Mouse (Mus musculus): ENCODE measurements around the gene Abi1.
A peak's percentile ranks its signal among the peaks of the same experiment; 100 is the strongest.
"Not testable (repeated sequence)": the region's sequence is repeated elsewhere in the genome, so short reads cannot be mapped to it uniquely, and the experiment has no call there.

Gene Abi1

DNA sequence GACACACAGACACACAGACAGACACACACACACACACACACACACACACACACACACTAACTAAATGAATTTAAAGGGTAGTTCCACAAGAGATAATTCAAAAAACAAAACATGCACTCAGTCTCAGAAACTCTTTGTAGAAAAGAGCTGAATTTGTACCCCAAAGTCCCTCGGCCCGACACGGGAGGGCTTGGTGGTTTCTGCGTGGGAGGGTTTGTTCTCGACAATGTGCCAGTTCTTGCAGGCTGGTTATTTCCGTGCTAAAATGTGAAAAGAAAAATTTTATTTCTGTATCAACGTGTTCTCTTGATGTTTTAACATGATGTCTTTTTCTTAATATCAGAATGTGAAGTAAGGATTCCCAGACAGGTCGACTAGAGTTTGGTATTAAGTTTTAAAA is 77.8 kb downstream of the Abi1 start:
- ATAC-seq (ENCODE audit: low TSS enrichment), result peak; percentile 67; the same call in 1 of the 2 replicates

DNA sequence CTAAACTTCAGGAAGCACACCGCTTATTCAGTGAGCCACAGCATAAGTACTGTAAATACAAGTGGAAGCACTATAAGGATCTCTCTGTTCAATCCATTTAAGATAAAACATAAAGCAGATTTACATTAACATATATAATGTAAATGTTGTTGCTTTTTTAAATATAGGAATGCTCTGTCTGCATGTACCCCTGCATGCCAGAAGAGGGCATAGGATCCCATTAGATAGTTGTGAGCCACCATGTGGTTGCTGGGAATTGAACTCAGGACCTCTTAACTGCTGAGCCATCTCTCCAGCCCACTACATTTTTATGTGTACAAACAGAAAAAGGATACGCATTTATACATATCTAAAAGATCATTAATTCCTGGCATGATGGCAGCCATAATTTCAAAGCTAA is 78.4 kb downstream of the Abi1 start:
- no peak for ATAC-seq (ENCODE audit: low TSS enrichment)

DNA sequence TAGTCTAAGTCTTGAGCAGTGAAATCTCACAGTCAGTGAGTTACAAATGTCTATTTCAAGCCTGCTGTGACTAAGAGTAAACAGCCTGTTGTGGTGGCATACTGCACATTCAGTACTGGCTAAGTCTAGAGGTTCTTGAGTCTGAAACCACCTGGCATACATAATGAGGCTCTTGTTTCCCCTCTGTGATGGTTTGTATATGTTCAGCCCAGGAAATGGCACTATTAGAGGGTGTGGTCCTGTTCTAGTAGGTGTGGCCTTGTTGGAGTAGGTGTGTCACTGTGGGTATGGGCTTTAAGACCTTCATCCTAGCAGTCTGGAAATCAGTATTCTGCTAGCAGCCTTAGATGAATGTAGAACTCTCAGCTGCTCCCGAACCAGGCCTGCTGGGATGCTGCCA is 82.6 kb downstream of the Abi1 start:
- 0 out of 2 replicates have a peak, but pooled peaks have one; percentile 29 for ATAC-seq (ENCODE audit: low TSS enrichment)

DNA sequence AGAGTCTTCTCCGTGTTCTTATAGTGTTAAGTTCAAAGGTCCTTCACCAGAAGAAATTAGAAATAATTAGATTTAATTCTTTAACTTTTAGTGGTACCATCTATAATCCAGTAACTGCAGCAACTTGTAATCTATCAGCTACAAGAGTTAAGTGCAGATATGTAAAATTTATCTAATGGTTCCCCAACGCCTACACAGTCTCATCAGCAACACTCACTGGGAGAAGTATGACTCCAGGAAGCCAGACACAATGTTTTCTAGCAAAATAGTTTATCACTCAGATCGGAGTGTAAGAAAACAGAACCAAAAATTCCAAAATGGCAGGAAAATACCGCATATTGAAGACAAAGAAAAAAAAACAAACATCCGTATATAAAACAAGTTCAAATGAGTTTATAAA is 84.1 kb downstream of the Abi1 start:
- ATAC-seq (ENCODE audit: low TSS enrichment), result no peak

DNA sequence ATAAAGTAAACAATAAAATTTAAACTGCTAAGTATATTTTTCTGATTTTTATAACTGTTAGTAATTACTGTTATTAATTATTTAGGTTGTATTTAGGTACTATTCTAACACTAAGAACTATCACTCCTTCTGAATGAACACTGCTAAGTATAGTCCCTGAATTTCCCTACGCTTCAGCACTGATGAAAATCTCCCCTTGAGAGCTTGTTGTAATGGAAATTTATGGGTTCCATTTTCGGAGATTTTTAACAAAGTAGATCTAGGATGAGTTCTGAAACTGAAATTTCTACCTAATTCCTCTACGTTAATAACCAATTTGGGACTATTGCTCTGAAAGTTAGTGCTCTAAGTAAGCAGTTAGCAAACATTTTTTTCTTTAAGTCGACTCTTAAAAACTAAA is 85.8 kb downstream of the Abi1 start:
- ATAC-seq (ENCODE audit: low TSS enrichment), result no peak

DNA sequence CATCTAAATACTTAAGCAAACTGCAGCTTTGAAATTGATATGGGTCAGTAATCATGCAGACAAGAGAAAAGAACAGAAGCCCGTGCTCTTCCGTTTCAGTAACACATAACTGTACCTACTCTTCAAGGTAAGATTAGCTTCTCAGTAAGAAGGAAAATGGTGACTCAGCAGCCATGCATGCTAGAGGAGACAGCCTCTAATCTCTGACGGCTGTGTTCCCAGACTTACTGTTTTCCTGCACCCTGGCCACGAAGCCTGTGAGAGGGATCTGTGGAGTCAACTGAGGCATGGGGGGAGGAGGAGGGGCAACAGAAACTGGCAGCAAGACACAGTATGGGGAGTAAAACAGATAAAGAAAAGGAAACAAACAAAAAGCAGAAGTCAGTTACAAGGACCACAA is 90.1 kb downstream of the Abi1 start:
- ATAC-seq (ENCODE audit: low TSS enrichment), result no peak

DNA sequence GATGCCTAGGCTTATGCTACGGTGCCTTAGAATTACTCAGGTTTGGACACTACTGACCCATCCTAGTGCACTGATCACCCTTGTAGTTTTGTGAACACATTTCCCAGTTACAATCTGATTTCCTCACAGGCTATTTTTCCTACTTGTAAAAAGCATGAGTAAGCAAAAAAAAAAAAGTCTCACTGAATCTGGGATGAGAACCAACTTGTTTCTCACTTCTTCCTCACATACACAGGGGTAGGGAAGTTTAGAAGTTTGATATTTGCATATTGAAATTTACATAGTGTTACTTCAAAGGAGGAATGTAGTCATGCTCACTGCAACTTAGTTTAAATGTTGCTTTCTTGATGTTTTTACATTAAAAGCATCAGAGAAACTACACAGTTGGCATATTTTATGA is 106.5 kb downstream of the Abi1 start:
- peak; percentile 88 for ATAC-seq (ENCODE audit: low TSS enrichment)

DNA sequence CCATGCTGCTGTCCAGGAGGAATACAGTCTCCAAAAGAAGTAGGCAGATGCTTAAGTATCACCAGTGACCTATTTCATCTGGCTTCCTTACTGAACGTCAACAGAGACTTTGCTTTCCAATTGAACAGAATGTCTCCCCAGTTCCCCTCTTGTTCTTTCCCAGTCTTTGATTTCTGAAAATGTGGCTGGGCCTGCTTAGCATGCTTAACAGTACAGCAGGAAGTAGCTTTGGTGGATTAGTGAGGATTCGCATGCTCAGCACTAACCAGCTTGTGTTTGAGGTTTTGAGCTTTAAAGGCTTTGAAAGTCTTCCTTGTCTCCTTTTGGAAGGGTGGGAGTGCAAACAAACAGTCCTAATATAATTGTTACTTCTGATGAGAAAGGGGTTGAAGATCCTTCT is 111.8 kb downstream of the Abi1 start:
- peak; percentile 64 for ATAC-seq (ENCODE audit: low TSS enrichment)

DNA sequence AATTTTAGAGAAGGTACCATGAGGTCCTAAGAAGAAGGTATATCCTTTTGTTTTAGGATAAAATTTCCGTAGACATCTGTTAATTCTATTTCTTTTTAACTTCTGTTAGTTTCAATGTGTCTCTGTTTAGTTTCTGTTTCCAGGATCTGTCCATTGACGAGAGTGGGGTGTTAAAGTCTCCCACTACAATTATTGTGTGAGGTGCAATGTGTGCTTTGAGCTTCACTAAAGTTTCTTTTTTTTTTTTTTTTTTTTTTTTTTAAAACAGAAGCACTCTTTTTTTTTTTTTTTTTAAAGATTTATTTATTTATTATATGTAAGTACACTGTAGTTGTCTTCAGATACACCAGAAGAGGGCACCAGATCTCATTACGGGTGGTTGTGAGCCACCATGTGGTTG is 114.1 kb downstream of the Abi1 start:
- ATAC-seq (ENCODE audit: low TSS enrichment), result not testable (repeated sequence)

DNA sequence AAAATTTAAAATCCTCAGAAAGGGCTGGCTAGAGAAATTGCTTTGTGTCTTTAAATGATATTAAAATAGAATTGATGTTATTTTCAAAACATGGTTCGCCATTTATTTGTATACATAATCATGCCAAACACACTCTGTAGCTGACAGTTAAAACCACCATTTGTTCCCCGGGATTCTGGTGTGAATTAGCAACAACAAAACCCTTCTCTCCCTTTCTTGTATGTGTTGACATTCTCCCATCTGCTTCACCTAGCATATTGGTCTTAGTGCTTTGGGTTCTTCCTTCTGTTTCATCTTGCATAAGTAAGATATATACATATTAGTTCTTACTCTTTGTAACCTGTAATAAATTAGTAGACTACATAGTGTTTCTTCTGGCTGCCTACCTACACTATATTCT is 121.4 kb downstream of the Abi1 start:
- ATAC-seq (ENCODE audit: low TSS enrichment), result no peak

DNA sequence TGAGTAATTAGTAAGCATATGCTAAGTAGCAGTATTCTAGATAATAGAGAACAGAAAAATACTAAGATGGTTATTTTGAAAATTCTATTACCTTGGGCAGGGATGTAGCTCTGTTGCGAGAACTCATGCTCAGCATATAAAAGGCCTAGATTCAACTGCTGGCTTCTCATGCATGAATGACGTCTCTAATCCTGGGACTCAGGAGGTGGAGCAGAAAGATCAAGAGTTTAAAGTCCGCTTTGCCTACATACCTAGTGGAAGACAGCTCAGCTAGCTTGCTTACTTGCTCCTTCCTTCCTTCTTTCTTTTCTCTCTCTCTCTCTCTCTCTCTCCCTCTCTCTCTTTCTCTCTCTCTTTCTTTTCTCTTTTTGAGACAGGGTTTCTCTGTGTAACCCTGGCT is 125.6 kb downstream of the Abi1 start:
- ATAC-seq (ENCODE audit: low TSS enrichment), result no peak

DNA sequence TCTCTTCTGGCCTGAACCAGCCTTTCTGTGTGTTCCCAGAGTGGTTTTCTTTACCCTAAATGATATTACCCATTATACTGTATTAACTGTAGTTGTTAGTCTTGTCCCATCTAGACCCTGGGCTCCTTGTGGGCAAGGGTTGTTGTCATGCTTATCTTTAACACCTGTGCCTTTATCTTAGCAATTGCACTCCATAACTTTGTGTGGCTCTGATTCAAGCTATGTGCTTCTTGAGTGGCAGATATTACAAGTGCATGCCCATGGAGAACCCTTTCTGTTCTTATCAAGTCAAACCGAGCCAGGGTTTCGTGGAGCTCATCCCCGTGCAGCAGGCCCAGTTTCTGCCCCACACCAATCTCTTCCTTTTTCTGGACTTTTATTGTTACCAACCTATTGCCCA is 136.1 kb downstream of the Abi1 start:
- no peak for ATAC-seq (ENCODE audit: low TSS enrichment)

DNA sequence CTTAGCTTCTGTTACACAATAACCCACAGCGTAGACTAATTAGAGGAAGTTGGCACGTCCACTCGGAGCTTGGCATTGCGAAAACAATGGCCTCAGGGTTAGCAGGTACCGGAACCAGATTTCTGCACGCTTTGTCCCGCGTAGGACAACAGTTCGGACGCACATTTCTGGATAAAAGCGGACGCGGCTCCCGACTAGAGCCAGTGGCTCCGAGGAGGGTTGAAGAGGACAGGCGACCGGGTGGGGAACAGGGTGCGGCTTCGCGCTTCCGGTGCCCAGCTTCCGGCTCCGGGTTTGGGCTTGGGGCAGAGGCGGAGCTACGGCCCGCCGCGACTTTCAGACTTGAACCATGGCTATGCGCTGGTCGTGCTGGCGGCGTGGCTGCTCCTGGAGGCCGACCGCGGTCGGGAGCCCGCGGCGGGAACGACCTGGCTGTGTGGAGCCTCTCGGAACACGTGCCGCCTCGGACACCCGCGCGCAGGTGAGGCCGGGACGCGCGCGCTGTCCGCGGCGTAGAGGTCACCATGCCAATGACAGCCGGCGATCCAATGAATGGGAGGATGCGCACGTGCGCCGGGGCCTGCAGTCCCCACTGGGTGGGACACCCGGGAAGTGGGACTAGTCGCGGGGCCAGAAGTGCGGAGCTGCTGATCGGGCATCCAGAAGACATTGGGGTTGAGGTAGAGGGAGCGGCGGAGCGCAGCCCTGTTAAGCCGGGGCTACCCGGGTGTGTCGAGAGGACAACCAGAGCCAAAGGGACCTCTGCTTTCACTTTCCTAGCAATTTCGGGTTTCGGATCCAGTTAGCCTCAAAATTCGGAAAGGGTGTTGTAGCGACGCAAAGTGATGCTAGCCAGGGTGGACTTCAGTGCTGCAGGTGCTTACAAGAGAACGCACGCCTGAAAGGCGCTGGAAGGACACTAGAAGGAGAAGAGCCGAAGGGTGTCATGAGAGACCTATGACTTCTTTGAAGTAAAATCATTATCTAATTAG is 144.5 kb downstream of the Abi1 start, which contains the start of gene Pdss1:
Gene Pdss1, plus strand, starts transcription at position 241 of the 992 bp plus-strand sequence.
- peak; percentile 99 for ATAC-seq (ENCODE audit: low TSS enrichment)

DNA sequence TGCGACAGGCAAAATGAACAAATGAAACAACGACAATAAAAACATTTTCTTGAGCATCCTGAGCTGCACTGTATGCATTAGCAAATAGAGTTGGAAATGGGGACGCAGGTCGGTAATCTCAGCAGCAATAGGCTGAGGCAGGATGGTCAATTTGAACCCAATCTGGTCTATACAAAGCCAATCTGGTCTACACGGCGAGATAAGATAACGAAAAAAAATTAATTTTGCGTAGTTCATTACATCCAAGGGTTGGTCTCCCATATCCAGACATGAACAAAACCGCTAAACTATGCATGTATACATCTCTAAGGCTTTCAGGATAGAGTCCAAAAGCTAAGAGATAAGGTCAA is 145.1 kb downstream of the Abi1 start:
- peak; percentile 32; the same call in 1 of the 2 replicates for ATAC-seq (ENCODE audit: low TSS enrichment)

Data from frontal cortex, adult (tissue).